Comparison of ENCODE assay signal across 7 mouse cellular contexts in genomic region chr2:12389028-12389427, GRCm38 (mm10). TPM values are rescaled to one million over a fixed set of nuclear protein-coding genes. Genes with fewer than 3 reads are reported as not detected.
DNase-seq lines count a peak whose midpoint lies in the region; ATAC-seq and TF ChIP-seq lines count a peak whose summit lies in the region.

No protein-coding gene starts in this region.

- intact Hi-C loops in left cerebral cortex, postnatal 25 days (cut with DNase I), result loop anchor here (2.0 to 10.0 kb wide), 4 partner anchors 87 to 594 kb away; partner anchors contain the start of gene Itga8

- H3K27ac ChIP-seq in limb, embryonic 11.5 days (replicated peaks; ENCODE audit: low read depth, low read length), result no peak overlapping the region
- H3K27ac ChIP-seq in limb, embryonic 10.5 days, result no peak overlapping the region
- H3K27ac ChIP-seq in cortical plate, adult 2 months (ENCODE audit: insufficient read depth, low read length), result no peak overlapping the region
- H3K27ac ChIP-seq in hindbrain, embryonic 12.5 days, result no peak overlapping the region
- H3K27ac ChIP-seq in neural tube, embryonic 13.5 days (replicated peaks), result no peak overlapping the region

- no peak overlapping the region for H3K9ac ChIP-seq in limb, embryonic 11.5 days (ENCODE audit: low read length)
- no peak overlapping the region for H3K9ac ChIP-seq in hindbrain, embryonic 12.5 days
- no peak overlapping the region for H3K9ac ChIP-seq in neural tube, embryonic 13.5 days

- no peak overlapping the region for H3K4me3 ChIP-seq in limb, embryonic 11.5 days (ENCODE audit: low read depth, low read length)
- H3K4me3 ChIP-seq in limb, embryonic 10.5 days, result no peak overlapping the region
- H3K4me3 ChIP-seq in cortical plate, adult 2 months (ENCODE audit: insufficient read depth, low read length), result no peak overlapping the region
- H3K4me3 ChIP-seq in hindbrain, embryonic 12.5 days, result no peak overlapping the region
- H3K4me3 ChIP-seq in neural tube, embryonic 13.5 days, result no peak overlapping the region

- H3K4me2 ChIP-seq in limb, embryonic 11.5 days (ENCODE audit: low read depth, severe bottlenecking), result no peak overlapping the region
- H3K4me2 ChIP-seq in hindbrain, embryonic 12.5 days (replicated peaks), result no peak overlapping the region
- no peak overlapping the region for H3K4me2 ChIP-seq in neural tube, embryonic 13.5 days

- no peaks in the 10 kb centered on the region for H3K27me3 ChIP-seq in limb, embryonic 11.5 days (ENCODE audit: control insufficient read depth, insufficient read depth, low read length)
- no peaks in the 10 kb centered on the region for H3K27me3 ChIP-seq in limb, embryonic 10.5 days (ENCODE audit: low read depth, poor library complexity, severe bottlenecking)
- no peaks in the 10 kb centered on the region for H3K27me3 ChIP-seq in hindbrain, embryonic 12.5 days
- H3K27me3 ChIP-seq in neural tube, embryonic 13.5 days, result no peaks in the 10 kb centered on the region

- H3K4me1 ChIP-seq in limb, embryonic 11.5 days (ENCODE audit: control insufficient read depth, insufficient read depth, low read length), result no peaks in the 10 kb centered on the region
- no peaks in the 10 kb centered on the region for H3K4me1 ChIP-seq in limb, embryonic 10.5 days
- H3K4me1 ChIP-seq in cortical plate, adult 2 months (ENCODE audit: control insufficient read depth, insufficient read depth, low read length), result no peaks in the 10 kb centered on the region
- no peaks in the 10 kb centered on the region for H3K4me1 ChIP-seq in hindbrain, embryonic 12.5 days
- H3K4me1 ChIP-seq in neural tube, embryonic 13.5 days (replicated peaks), result no peaks in the 10 kb centered on the region

- no peak for TF ChIP-seq POLR2A in cortical plate, adult 2 months (IDR thresholded peaks at IDR 0.05; ENCODE audit: extremely low read depth, insufficient read depth, low read length)

- no peaks in the 10 kb centered on the region for H3K36me3 ChIP-seq in limb, embryonic 11.5 days (ENCODE audit: control insufficient read depth, insufficient read depth, low read length)
- H3K36me3 ChIP-seq in limb, embryonic 10.5 days, result peaks cover 15% of the 10 kb centered on the region
- H3K36me3 ChIP-seq in hindbrain, embryonic 12.5 days, result peaks cover 9% of the 10 kb centered on the region; the same call in 1 of the 2 replicates
- peaks cover 22% of the 10 kb centered on the region for H3K36me3 ChIP-seq in neural tube, embryonic 13.5 days

- no peaks in the 10 kb centered on the region for H3K9me3 ChIP-seq in limb, embryonic 11.5 days (ENCODE audit: control insufficient read depth, low read length)
- H3K9me3 ChIP-seq in limb, embryonic 10.5 days (replicated peaks), result no peaks in the 10 kb centered on the region
- H3K9me3 ChIP-seq in hindbrain, embryonic 12.5 days (replicated peaks), result no peaks in the 10 kb centered on the region
- no peaks in the 10 kb centered on the region for H3K9me3 ChIP-seq in neural tube, embryonic 13.5 days

- ATAC-seq in limb, embryonic 11.5 days (ENCODE audit: insufficient number of reproducible peaks, low FRiP score, low TSS enrichment, low read depth), result no peak
- ATAC-seq in hindbrain, embryonic 12.5 days (ENCODE audit: low FRiP score), result peak; percentile 50; the same call in 1 of the 2 replicates
- ATAC-seq in neural tube, embryonic 13.5 days (ENCODE audit: low read depth), result peak; percentile 63

- WGBS in limb, embryonic 11.5 days, result 54% methylated on average over 1 of the region's 1 CpGs
- 45% methylated on average over 1 of the region's 1 CpGs for WGBS in limb, embryonic 10.5 days
- 70% methylated on average over 1 of the region's 1 CpGs for WGBS in hindbrain, embryonic 12.5 days
- WGBS in neural tube, embryonic 13.5 days, result 52% methylated on average over 1 of the region's 1 CpGs

- peak; percentile 20; the same call in 1 of the 2 replicates for TF ChIP-seq CTCF in cortical plate, adult 2 months (IDR thresholded peaks at IDR 0.05; ENCODE audit: extremely low read depth, insufficient read depth, low read length)

- peak; percentile 48 for DNase-seq in limb, embryonic 11.5 days (ENCODE audit: low spot score)
- DNase-seq in limb, embryonic 10.5 days (ENCODE audit: low spot score), result no peak
- DNase-seq in MN1 (ENCODE audit: low spot score), result peak; percentile 68
- peak; percentile 72 to 80 for DNase-seq in left cerebral cortex, postnatal 25 days (ENCODE audit: low spot score in 2 of 2)

RNA-seq across cellular contexts. Expression of gene Mindy3, which starts 30.2 kb away (rescaled TPM):
- polyA plus RNA-seq in limb, embryonic 11.5 days (2014; fragmentation: Nextera tagmentation; extraction: Ambion mirVana), result 25.5 and 37.7 TPM in 2 replicates
- polyA plus RNA-seq in limb, embryonic 10.5 days (2016; fragmentation: Nextera tagmentation; extraction: Ambion mirVana), result 24.6 and 25.9 TPM in 2 replicates
- 54.7 and 54.8 TPM in 2 replicates for polyA plus RNA-seq in cortical plate, adult 2 months (2012; rRNA removed)
- 43.9 and 44.8 TPM in 2 replicates for polyA plus RNA-seq in hindbrain, embryonic 12.5 days (2016; fragmentation: Nextera tagmentation; extraction: Ambion mirVana)
- 10 to 100 TPM; 52.1 to 54.8 TPM for total RNA-seq in left cerebral cortex, postnatal 25 days (2021)
- polyA plus RNA-seq in neural tube, embryonic 13.5 days (2015; fragmentation: Nextera tagmentation; extraction: Ambion mirVana), result 61.5 and 67.6 TPM in 2 replicates
